Mouse (Mus musculus): ENCODE measurements around the gene Cntfr. TPM values are rescaled to one million over a fixed set of nuclear protein-coding genes. Genes with fewer than 3 reads are reported as not detected.
A peak's percentile ranks its signal among the peaks of the same experiment; 100 is the strongest.

Cntfr gene
- polyA plus RNA-seq, 1 experiment from 2014 or later: 8.6 TPM

- WGBS: 86% methylated on average over 14 of the region's 14 CpGs
- Histone ChIP-seq H3K27me3 (ENCODE audit: insufficient read depth, low read length) (no peaks in the 10 kb centered on the region; the same call in 1 of the 2 replicates), H3K9me3 (replicated peaks; ENCODE audit: low read length) (no peaks in the 10 kb centered on the region), H3K9ac (ENCODE audit: low read depth, low read length) (no peak overlapping the region), H3K4me2 (ENCODE audit: low read length) (no peak overlapping the region), H3K27ac (no peak overlapping the region), H3K4me3 (replicated peaks; ENCODE audit: low read depth, low read length) (no peak overlapping the region), H3K4me1 (replicated peaks; ENCODE audit: insufficient read depth, low read length) (no peaks in the 10 kb centered on the region), H3K36me3 (ENCODE audit: insufficient read depth, low read length) (no peaks in the 10 kb centered on the region)
- no peak for TF ChIP-seq CTCF (IDR thresholded peaks at IDR 0.05; ENCODE audit: low read depth)
- ATAC-seq (replicated peaks; ENCODE audit: low FRiP score, low read depth): no peak
- DNase-seq (ENCODE audit: low spot score): no peak
Observed at GRCm38 (mm10) chr4:41622071-41622470, 74.8 kb downstream of the Cntfr start.

- no peak overlapping the region for H3K4me2 ChIP-seq (ENCODE audit: low read length)
- DNase-seq (ENCODE audit: low spot score) (no peak), ATAC-seq (replicated peaks; ENCODE audit: low FRiP score, low read depth) (no peak)
- no peak overlapping the region for H3K9ac ChIP-seq (ENCODE audit: low read depth, low read length)
- WGBS: 51% methylated on average over 12 of the region's 12 CpGs
- no peaks in the 10 kb centered on the region; the same call in 1 of the 2 replicates for H3K27me3 ChIP-seq (ENCODE audit: insufficient read depth, low read length)
- no peak overlapping the region for H3K27ac ChIP-seq
- no peaks in the 10 kb centered on the region for H3K36me3 ChIP-seq (ENCODE audit: insufficient read depth, low read length)
- no peaks in the 10 kb centered on the region for H3K4me1 ChIP-seq (replicated peaks; ENCODE audit: insufficient read depth, low read length)
- H3K4me3 ChIP-seq (replicated peaks; ENCODE audit: low read depth, low read length): no peak overlapping the region
- no peaks in the 10 kb centered on the region for H3K9me3 ChIP-seq (replicated peaks; ENCODE audit: low read length)
- TF ChIP-seq CTCF (IDR thresholded peaks at IDR 0.05; ENCODE audit: low read depth): no peak
Observed at GRCm38 (mm10) chr4:41618916-41619746, 77.8 kb downstream of the Cntfr start.

- 54% methylated on average over 9 of the region's 9 CpGs for WGBS
- H3K9ac ChIP-seq (ENCODE audit: low read depth, low read length): no peak overlapping the region
- no peaks in the 10 kb centered on the region for H3K9me3 ChIP-seq (replicated peaks; ENCODE audit: low read length)
- H3K27me3 ChIP-seq (ENCODE audit: insufficient read depth, low read length): no peaks in the 10 kb centered on the region; the same call in 1 of the 2 replicates
- H3K4me2 ChIP-seq (ENCODE audit: low read length): no peak overlapping the region
- no peaks in the 10 kb centered on the region for H3K36me3 ChIP-seq (ENCODE audit: insufficient read depth, low read length)
- H3K27ac ChIP-seq: no peak overlapping the region
- no peak overlapping the region for H3K4me3 ChIP-seq (replicated peaks; ENCODE audit: low read depth, low read length)
- H3K4me1 ChIP-seq (replicated peaks; ENCODE audit: insufficient read depth, low read length): no peaks in the 10 kb centered on the region
- DNase-seq (ENCODE audit: low spot score): no peak
- ATAC-seq (replicated peaks; ENCODE audit: low FRiP score, low read depth): no peak
- TF ChIP-seq CTCF (IDR thresholded peaks at IDR 0.05; ENCODE audit: low read depth): no peak; the same call in 1 of the 2 replicates
Observed at GRCm38 (mm10) chr4:41615661-41616599, 81.0 kb downstream of the Cntfr start.

GRCm38 (mm10) chr4:41614156-41614555 lies 82.7 kb downstream of the Cntfr start:
- ATAC-seq (replicated peaks; ENCODE audit: low FRiP score, low read depth): no peak

GRCm38 (mm10) chr4:41612166-41612565 lies 84.7 kb downstream of the Cntfr start:
- no peaks in the 10 kb centered on the region for H3K4me1 ChIP-seq (replicated peaks; ENCODE audit: insufficient read depth, low read length)
- TF ChIP-seq CTCF (IDR thresholded peaks at IDR 0.05; ENCODE audit: low read depth): no peak
- no peaks in the 10 kb centered on the region for H3K9me3 ChIP-seq (replicated peaks; ENCODE audit: low read length)
- no peak overlapping the region for H3K4me2 ChIP-seq (ENCODE audit: low read length)
- no peaks in the 10 kb centered on the region for H3K27me3 ChIP-seq (ENCODE audit: insufficient read depth, low read length)
- WGBS: 56% methylated on average over 8 of the region's 8 CpGs
- no peak for DNase-seq (ENCODE audit: low spot score)
- H3K36me3 ChIP-seq (ENCODE audit: insufficient read depth, low read length): no peaks in the 10 kb centered on the region
- H3K9ac ChIP-seq (ENCODE audit: low read depth, low read length): no peak overlapping the region
- no peak overlapping the region for H3K4me3 ChIP-seq (replicated peaks; ENCODE audit: low read depth, low read length)
- no peak for ATAC-seq (replicated peaks; ENCODE audit: low FRiP score, low read depth)
- no peak overlapping the region for H3K27ac ChIP-seq

More at GRCm38 (mm10) chr4:41614156-41614555, 82.7 kb downstream of the Cntfr start:
- DNase-seq (ENCODE audit: low spot score): peak; percentile 91
- Histone ChIP-seq H3K9me3 (replicated peaks; ENCODE audit: low read length) (no peaks in the 10 kb centered on the region), H3K27ac (no peak overlapping the region), H3K27me3 (ENCODE audit: insufficient read depth, low read length) (no peaks in the 10 kb centered on the region), H3K36me3 (ENCODE audit: insufficient read depth, low read length) (no peaks in the 10 kb centered on the region), H3K4me1 (replicated peaks; ENCODE audit: insufficient read depth, low read length) (no peaks in the 10 kb centered on the region), H3K4me2 (ENCODE audit: low read length) (no peak overlapping the region), H3K4me3 (replicated peaks; ENCODE audit: low read depth, low read length) (no peak overlapping the region), H3K9ac (ENCODE audit: low read depth, low read length) (no peak overlapping the region)
- TF ChIP-seq CTCF (IDR thresholded peaks at IDR 0.05; ENCODE audit: low read depth): peak; percentile 99
- WGBS: 11% methylated on average over 7 of the region's 7 CpGs

GRCm38 (mm10) chr4:41610594-41610980 lies 86.3 kb downstream of the Cntfr start:
- 19% methylated on average over 6 of the region's 6 CpGs for WGBS
- no peak for TF ChIP-seq CTCF (IDR thresholded peaks at IDR 0.05; ENCODE audit: low read depth)
- Histone ChIP-seq H3K4me3 (replicated peaks; ENCODE audit: low read depth, low read length) (no peak overlapping the region), H3K4me2 (ENCODE audit: low read length) (no peak overlapping the region), H3K36me3 (ENCODE audit: insufficient read depth, low read length) (no peaks in the 10 kb centered on the region), H3K9me3 (replicated peaks; ENCODE audit: low read length) (no peaks in the 10 kb centered on the region), H3K4me1 (replicated peaks; ENCODE audit: insufficient read depth, low read length) (no peaks in the 10 kb centered on the region), H3K27me3 (ENCODE audit: insufficient read depth, low read length) (no peaks in the 10 kb centered on the region), H3K9ac (ENCODE audit: low read depth, low read length) (no peak overlapping the region), H3K27ac (no peak overlapping the region)
- ATAC-seq (replicated peaks; ENCODE audit: low FRiP score, low read depth): no peak
- DNase-seq (ENCODE audit: low spot score): peak; percentile 55
